Mouse (Mus musculus): ENCODE measurements around the gene En2. TPM values are rescaled to one million over a fixed set of nuclear protein-coding genes. Genes with fewer than 3 reads are reported as not detected.

En2 gene
- total RNA-seq (2015) (not detected in 2 replicates), total RNA-seq (2017) (not detected in 2 replicates)

DNA sequence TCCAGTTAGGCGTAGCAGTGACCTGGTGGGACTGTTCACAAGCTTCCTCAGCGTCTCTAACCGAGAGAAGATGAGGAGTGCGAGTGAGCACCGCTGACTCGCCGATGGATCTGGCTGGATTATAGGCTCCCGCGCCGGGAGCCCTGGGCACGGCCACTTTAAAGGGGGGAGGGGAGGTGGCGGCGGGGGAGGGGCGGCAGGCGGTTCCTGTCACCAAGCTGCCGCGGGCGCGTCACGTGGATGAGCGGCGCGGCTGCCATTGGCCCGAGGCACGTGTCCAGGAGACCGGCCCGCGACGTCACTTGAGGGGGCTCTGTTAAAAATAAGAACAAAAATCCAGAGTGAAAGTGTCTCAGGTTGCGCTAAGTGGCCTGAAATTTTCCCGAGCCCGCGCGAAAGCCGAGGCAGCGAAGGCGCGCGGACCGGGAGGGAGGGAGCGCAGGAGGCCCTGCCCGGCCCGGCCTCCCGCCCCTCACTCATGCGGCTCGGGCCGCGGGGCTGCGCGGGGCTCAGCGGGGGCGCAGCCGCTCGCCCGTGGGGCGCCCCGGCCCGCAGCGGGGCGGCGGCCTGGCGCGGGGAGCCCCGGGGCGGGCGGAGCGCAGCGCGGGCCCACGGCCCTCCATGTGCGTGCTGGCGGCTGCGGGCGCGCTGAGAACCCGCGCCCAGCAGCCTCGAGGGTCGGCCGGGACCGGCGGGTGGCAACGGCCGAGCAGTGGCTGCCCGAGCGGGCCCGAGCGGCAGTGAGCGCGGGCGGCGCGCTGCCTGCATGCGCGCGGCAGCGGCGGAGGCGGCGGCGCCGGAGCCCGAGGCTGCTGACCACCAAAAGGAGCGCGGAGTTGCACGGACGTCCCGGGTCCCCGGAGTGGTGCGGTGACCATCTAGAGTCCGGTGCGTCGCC lies at the start of gene En2:
Gene En2 (plus strand): TSS at position 337 of the 898 bp plus-strand sequence.
- no peak for ATAC-seq (replicated peaks; ENCODE audit: poor library complexity)

DNA sequence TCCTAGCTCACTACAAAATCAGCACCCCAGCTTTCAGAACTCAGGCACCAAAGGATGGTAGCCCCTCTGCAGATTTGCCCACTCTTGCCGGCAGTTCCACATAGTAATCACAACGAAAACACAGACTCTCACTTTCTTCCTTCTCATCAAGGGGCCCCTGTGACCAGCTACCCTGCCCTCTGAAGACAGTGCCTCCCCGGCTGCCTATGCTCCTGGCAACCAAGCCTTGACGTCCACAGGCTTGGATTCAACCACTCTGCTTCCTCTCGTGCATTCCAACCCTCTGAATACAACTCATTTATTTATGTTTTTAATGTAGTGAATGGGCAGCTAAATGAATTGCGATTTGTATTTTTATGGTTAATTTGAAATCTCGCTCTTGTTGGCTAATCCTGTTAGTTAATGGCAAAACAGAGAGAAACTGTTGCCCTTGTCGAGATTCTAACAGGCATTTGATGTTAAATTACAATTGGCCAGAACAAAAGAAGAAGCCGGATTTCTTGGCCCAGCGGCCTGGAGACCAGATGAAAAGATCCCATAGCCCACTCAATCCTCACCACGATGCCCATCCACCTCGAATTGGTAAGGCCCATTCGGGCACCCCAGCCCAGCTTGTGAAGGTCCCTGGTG lies 48.1 kb upstream of the En2 start:
- ATAC-seq (replicated peaks; ENCODE audit: poor library complexity): no peak

DNA sequence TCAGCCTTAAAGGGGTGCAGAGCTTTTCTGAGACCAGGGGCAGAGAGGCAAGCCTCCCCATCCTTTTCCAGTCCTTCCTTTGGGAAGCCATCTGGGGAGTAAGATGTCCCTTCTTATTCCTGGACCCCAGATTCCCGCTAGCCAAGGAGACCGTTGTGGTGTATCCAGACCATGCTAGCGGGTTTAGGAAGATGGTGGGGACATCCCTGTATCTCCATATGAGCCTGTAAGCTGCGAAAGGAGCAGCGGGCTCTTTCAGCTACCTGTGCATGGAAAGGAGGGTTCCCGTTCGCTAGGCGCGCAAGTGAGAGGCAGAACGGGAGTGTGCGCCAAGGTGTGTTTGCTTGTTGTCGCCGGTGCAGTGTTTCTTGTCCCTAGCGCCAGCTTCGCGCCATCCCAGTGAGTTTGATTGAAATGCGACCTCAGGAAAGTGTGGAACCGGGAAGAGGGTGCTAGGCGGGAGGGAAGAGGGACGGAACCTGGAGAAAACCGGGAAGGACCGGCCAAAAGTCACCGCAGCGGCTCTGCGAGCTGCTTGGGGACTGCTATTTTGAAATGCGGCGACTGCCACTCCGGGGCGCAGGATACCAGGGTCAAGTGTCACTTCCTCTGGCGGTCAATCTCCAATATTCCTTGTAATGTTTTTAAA lies 47.5 kb upstream of the En2 start:
- peak; percentile 35; the same call in 1 of the 2 replicates for ATAC-seq (replicated peaks; ENCODE audit: poor library complexity)

DNA sequence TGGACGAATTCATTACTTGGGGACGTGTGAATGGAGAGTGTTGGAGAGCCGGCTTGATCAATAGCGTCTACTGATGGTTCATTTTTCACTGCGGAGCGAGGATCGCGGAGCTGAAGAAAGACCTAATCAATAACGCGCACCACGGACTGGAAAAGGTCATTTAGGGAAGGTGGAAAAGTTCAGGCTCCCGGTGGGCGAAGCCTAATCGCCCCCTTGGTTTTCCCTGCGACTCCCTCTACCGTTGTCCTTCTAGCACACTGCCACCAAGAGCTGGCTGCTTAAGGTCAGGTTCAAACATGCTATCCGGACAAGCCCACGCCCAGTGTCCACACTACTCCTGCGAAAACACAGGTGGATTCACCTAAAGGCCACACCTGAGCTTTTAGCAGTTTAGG lies 47.0 kb upstream of the En2 start:
- ATAC-seq (replicated peaks; ENCODE audit: poor library complexity): no peak

DNA sequence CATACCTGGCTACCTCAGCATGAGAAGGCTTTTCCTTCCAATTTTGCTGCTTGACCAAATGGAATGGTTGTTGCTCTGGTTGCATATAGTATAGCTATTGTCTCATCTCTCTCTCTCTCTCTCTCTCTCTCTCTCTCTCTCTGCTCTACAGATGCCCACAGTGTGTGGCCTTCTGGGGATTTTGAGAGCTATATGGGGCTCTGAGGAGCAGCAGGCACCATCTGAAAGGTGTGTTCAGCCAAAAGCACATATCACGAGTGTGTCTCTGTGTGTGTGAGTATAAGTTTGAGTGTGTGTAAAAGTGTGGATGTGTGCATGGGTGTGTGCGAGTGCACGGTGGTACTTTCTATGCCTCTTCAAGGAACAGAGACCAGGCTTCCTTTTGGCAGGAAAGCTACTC lies 45.9 kb upstream of the En2 start:
- ATAC-seq (replicated peaks; ENCODE audit: poor library complexity): no peak

DNA sequence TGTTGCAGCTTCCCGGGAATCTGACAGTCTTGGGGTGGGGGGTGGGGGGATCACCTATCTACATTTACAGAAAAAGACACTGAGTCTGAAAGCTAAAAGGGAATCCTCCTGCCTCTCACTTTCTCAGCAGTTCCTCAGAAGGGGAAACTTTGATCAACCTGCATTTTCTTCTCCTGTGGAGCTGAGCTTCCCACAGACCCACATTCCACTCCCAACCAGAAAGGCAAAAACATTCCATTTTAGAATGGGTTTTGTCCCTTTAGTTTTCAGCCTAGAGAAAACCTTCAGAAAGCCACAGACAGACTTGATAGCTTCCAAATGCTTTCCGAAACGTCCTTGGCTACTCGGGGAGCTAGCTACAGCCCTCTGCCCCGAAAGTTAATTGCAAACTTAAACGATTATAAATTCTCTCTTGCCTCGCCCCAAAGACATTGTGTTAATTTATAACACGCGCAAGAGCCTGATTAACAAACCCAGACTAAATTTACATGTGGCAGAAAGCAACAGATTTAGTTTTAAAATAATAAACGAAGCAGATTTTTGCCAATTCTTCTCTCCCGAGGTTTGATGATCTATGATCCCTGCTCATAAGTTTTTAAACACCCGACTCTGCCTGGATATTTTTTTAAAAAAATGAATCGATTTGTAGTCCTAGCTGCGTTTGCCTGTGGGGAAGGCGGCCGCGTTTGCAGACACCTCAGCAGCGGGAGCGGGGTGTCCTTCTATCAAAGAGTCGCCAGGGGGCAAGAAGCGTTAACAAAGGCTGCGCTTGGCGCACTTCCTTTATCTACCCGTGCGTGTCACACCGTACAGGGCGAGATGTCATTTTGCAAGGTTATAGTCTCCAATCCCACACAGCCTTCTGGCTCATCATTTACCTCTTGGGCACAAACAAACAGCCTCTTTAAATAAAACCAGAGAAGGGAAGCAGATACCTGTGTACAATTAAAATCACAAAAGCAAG lies 42.7 kb upstream of the En2 start:
- peak; percentile 94 for ATAC-seq (replicated peaks; ENCODE audit: poor library complexity)

DNA sequence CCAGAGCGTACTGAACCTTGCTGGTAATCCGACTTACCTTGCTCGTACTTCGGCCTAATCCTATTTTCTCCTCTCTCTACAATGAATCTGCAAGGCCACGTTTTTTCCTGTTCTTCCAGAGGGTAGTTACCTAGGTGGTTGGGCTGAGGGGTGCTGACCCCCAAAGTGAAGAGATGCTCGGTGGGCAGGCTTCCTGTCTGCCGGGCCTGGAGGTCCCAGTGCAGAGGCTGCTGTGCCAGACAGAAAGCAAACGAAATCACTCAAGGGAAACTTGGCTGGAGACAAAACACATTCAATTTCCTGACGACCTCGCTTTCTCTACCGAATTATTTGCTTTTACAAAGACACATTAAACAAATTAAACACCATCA lies 42.1 kb upstream of the En2 start:
- no peak for ATAC-seq (replicated peaks; ENCODE audit: poor library complexity)

DNA sequence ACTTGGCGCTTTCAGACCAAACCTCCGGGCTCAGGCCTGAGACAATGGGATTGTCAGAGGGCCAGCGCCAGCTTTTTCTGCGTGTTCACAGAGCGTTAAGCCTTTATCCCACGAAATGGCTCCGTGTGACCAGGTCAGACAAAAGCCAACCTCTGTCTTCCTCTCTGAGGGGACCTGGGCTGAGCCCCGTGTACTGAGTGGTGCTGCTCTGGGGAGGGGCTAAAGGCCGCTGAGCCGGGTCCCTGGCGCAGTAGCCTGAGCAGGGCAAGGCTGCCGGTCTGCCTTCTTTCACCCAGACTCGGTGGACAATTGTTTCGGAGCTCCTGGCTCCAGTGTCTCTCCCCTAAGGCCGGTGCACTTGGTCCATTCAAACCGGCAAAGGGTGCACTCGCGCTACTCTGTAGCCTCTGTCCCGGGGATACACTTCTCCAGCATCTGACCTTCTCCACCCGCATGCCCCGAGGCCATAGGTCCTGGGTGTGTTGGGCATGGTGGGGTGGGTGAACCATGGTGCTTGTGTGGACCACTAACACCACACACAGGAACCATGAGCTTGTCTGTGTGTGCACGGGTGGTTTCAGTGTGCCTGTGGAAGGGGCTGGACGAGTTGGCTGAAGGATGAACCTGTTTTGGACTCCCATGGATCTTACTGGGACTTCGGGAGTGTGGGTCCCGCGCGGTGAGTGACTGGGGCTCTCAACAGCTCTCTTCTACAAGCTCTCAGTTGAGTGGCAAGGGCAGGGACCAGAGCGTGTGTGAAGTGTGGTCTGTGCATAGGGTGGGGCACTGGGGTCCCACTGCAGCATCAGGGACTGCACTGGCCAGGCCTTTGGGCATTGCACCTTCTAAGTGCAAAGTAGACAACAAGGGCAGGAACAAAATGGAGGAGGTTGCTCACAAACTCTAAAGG lies 40.9 kb upstream of the En2 start:
- ATAC-seq (replicated peaks; ENCODE audit: poor library complexity): no peak

DNA sequence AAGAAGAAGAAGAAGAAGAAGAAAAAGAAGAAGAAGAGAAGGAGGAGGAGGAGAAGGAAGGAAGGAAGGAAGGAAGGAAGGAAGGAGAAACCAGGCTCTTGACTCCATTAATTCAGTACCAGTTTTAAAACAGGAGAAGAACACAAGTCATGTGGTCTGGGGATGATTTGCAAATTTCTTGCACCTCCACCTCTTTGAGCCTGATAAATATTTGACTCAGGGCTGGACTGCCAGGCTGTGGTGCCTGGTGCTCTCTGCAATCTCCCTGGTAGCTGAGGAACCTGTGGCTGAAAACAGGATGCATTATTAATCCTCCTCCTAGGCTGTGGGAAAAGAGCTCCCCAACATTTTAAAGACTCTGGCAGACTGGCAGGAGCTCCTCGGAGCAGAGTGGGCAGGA lies 36.6 kb upstream of the En2 start:
- ATAC-seq (replicated peaks; ENCODE audit: poor library complexity): no peak

DNA sequence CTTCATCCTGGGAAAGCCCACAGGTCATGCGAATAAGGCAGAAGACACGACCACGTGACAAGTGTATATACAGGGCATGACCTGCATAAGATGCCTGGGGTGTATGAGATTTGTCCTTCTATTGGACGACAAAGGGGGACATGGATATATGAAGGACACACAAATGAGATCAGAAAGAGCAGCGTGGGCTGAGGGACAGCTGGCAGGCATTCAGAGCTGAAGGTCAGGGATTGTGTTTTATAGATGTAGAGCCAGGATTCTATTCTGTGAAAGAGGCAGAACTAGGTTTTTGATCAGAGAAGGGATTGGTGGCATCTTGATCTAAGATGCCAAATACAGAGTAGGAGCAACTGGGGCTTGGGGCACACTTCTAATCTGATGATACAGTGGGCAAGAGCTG lies 33.3 kb upstream of the En2 start:
- no peak for ATAC-seq (replicated peaks; ENCODE audit: poor library complexity)

DNA sequence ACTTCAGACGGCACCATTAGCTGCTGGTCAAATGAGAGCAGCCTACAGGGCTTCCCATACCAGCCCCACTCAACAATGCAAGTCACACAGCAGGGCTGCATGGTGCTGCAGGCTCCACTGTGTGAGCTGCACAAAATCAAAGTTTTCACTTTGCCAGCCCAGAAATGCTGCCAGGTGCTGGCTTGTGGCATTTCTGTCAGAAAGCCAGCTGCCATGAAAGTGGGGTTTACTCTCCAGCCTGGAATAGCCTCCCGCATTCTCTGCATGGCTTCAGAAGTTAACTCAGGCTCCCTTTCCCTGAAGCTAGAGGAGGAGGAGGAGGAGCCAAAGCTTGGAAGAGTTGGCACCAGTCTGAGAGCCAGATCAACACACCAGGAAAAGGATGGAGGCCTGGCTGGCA lies 29.1 kb upstream of the En2 start:
- no peak for ATAC-seq (replicated peaks; ENCODE audit: poor library complexity)

DNA sequence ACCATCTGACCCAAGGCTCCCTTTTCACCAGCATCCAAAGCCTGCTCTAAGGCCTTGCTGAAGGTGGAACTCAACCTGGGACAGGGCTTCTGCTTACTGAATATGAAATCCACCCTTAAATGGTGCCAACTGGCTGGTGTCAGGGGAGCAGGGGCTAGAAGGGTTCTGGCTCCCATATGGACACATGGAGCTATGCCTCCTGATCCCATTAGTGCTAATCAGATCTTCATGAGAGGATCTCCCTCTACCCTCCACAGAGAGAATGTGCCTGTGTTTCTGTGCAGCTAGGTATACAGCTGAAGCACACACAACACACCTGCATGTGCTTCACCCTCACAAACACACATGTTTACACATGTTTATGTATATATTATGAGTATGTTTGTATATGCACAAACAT lies 20.9 kb upstream of the En2 start:
- no peak for ATAC-seq (replicated peaks; ENCODE audit: poor library complexity)

DNA sequence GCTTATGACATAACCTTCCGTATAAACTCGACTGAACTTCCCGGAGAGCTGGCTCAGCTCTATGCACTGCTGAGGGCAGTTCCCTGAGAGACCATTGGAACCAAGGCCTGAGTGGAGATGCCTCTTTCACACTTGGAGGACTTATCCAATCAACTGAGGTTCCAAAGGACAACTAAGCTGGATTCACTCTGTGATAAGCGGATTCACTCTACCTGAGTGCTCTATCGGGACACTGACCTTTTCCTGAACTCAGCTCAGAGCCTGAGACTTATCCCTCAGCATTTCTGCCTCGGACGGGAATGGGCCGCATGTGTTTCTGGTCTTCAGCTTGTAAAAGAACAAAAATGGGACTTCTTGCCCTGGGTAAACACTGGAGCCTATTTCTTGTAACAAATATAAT lies 19.5 kb upstream of the En2 start:
- ATAC-seq (replicated peaks; ENCODE audit: poor library complexity): no peak

DNA sequence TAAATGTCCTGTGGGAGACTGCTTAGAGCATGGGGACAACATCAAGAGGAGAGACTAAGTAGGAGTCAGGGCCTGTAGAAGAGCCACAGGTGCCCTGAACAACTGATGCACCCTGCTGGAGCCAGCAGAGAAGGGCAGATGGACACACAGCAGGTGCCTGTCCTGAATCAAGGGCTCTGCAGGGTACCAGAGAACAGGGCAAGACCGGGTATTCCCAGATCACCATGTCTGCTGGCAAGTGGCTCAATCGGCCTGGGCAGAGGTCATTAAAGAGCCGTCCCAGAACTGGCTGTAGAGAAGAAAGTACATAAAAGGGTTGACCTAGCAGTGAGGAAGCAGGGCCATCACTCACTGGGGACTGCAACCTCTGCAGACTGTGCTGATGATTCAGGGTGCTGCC lies 17.0 kb upstream of the En2 start:
- ATAC-seq (replicated peaks; ENCODE audit: poor library complexity): no peak

DNA sequence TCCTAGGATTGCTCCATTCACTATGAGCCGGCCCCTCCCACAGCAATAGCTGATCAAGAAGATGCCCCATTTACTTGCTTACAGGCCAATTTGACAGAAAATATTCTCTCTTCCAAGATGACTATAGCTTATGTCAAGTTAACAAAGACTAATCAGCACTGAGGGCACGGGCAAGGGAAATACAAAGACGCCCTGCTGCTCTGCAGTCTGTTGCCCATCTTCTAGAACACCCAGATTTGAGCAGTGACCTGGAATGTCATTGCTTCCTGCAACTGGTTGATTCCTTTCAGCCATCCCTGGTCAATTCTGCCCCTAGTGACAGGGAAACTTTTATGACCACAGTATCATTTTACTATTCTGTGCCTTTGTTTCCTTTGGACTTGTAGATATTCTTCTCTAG lies 16.1 kb upstream of the En2 start:
- no peak for ATAC-seq (replicated peaks; ENCODE audit: poor library complexity)

DNA sequence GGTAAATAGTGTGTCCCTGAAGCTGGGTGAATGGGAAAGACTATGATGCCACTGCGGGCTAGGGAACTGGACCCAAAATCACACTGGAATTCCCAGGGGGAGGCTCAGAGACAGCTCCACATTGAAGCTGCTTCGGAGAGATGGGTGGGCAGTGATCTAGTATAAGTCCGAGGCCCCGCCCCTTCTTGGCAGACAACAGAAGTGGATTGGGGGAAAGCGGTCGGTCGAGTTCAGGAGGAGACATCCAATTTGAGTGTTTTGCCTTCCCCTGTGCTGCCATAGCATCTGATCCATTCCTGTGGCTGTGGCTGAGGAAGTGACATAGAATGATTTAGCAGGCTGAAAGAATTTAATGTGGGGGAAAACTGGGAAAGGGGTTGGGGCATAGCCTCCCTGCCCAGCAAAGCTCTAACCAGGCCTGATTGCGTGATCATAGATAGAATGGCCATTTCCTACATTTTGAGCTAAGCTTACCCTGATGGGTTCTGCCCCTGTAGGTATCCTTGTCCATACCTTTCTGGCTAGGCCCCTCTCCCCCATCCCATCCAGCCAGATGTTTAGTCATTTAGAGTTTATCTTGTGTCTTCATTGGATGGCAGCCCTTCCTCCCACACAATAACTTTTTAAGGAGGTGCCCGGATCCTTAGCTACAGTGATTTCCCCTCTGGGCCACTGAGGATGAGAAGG lies 8.3 kb upstream of the En2 start:
- ATAC-seq (replicated peaks; ENCODE audit: poor library complexity): no peak

DNA sequence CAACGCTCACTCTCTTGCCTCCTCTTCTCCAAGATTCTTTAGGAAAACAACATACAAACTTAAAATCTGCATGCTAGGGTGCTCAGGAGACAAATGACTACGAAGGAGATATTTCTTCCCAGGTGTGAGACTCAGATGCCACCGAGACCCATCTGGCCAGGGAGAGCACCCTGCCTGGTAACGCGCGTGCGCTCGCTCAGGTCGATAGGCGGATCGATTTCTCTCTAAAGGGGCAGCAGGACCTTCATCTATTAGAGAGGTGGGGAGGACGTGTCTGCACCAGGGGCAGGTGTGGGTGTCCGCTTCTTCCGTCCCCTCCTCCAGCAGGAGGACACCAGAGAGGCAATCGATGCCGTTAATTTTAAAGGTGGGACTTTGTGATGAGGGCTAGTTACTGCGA lies 7.7 kb upstream of the En2 start:
- no peak for ATAC-seq (replicated peaks; ENCODE audit: poor library complexity)

DNA sequence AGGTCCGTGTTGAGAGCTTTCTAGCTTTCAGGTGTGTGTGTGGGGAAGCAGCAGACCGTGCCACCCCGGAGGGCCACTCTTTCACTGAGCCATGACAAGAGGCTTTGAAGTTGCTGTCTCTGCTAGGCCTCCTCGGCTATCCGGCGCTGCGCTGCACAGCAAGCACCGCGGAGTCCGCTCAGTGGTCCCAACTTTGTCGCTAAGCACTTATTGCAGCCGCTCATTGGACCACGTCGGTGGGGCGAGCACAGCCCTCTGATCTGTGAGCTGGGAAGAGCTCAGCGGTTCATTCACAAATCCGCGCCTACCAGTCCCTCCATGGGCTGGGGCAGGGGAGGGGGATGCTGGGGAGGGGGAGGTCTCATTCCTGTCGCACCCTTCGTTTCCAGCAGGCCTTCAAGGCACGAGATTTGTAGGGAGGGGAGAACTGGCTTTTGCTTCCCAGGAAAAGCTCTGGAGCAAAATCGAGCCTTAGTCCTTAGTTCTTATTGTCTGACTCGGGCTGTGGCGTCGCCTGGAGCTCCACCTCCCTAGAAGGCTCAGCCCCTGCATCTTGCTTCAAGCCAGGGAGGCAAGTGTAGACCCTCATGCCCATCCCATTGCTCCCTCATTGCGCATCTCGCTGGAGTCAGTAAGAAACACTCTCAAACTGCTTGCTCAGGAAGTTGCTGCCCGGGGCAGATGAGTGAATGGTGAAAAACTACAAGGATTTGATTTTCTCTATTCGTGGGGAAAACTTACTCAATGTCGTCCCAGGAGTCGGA lies 7.0 kb upstream of the En2 start:
- no peak for ATAC-seq (replicated peaks; ENCODE audit: poor library complexity)

DNA sequence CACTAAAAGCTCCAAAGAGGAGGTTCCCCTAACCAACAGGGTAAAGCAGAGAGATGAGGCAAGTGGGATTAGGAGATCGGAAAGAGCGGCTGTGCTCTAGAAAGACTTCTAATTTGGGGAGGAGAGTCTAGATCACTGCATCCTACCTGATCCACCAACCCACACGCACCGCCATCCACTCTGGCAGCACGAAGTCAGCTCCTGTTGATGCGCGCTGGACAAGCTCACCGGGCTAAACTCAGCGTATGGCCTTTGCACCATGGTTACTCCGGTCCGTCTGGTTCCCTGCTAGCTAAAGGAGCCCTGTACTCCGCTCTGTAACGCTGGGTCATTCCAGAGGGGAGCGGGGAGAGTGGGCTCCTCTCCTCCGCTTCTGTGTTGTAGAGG lies 6.4 kb upstream of the En2 start:
- ATAC-seq (replicated peaks; ENCODE audit: poor library complexity): no peak

Data from megakaryocyte progenitor cell, adult 5-6 weeks (primary cell).